Comparison of ENCODE assay signal across 10 mouse cellular contexts in genomic region chr10:9650050-9650825, GRCm38 (mm10). TPM values are rescaled to one million over a fixed set of nuclear protein-coding genes. Genes with fewer than 3 reads are reported as not detected.
DNase-seq lines count a peak whose midpoint lies in the region; ATAC-seq and TF ChIP-seq lines count a peak whose summit lies in the region.
"Had no signal": no experiment of that assay in that cellular context is flagged by ENCODE, and none has a peak within 500 bp of the region (broad histone marks: within the 10 kb centered on the region; RNA-seq: fewer than 3 reads in every experiment).

No protein-coding gene starts in this region.

- no peaks in the 10 kb centered on the region for H3K36me3 ChIP-seq in hindbrain, embryonic 16.5 days (ENCODE audit: control insufficient read depth, insufficient read depth, low read length)
- no peaks in the 10 kb centered on the region for H3K36me3 ChIP-seq in hindbrain, embryonic 14.5 days (replicated peaks; ENCODE audit: control insufficient read depth, insufficient read depth)
- no peaks in the 10 kb centered on the region for H3K36me3 ChIP-seq in midbrain, embryonic 13.5 days
- no peaks in the 10 kb centered on the region for H3K36me3 ChIP-seq in midbrain, postnatal 0 days (ENCODE audit: insufficient read depth, low read length)
- H3K36me3 ChIP-seq in forebrain, embryonic 13.5 days (ENCODE audit: poor library complexity, severe bottlenecking), result no peaks in the 10 kb centered on the region

- H3K9ac ChIP-seq in hindbrain, embryonic 16.5 days (ENCODE audit: low read depth, low read length), result no peak overlapping the region
- H3K9ac ChIP-seq in hindbrain, embryonic 14.5 days, result no peak overlapping the region
- no peak overlapping the region for H3K9ac ChIP-seq in midbrain, embryonic 13.5 days (replicated peaks)
- H3K9ac ChIP-seq in midbrain, postnatal 0 days (replicated peaks; ENCODE audit: low read length, poor library complexity, severe bottlenecking), result no peak overlapping the region
- H3K9ac ChIP-seq in forebrain, embryonic 13.5 days, result no peak overlapping the region

- ATAC-seq in hindbrain, embryonic 16.5 days, result peak; percentile 52; the same call in 1 of the 2 replicates
- ATAC-seq in hindbrain, embryonic 14.5 days (ENCODE audit: low FRiP score), result no peak
- peak; percentile 71 for ATAC-seq in midbrain, embryonic 13.5 days
- ATAC-seq in midbrain, postnatal 0 days (ENCODE audit: low FRiP score), result no peak
- peak; percentile 81 for ATAC-seq in forebrain, embryonic 13.5 days
- ATAC-seq in monocyte, adult 5-6 weeks (replicated peaks; ENCODE audit: insufficient number of reproducible peaks, low FRiP score, low TSS enrichment, poor library complexity, severe bottlenecking), result no peak

- H3K4me2 ChIP-seq in hindbrain, embryonic 16.5 days (ENCODE audit: low read length), result no peak overlapping the region
- H3K4me2 ChIP-seq in hindbrain, embryonic 14.5 days (replicated peaks), result no peak overlapping the region
- no peak overlapping the region for H3K4me2 ChIP-seq in midbrain, embryonic 13.5 days (replicated peaks)
- no peak overlapping the region for H3K4me2 ChIP-seq in midbrain, postnatal 0 days (ENCODE audit: low read depth, low read length, poor library complexity, severe bottlenecking)
- H3K4me2 ChIP-seq in forebrain, embryonic 13.5 days, result no peak overlapping the region

- H3K4me3 ChIP-seq in hindbrain, embryonic 16.5 days (ENCODE audit: low read length), result no peak overlapping the region
- H3K4me3 ChIP-seq in hindbrain, embryonic 14.5 days (replicated peaks; ENCODE audit: low read length), result no peak overlapping the region
- H3K4me3 ChIP-seq in midbrain, embryonic 13.5 days (replicated peaks), result no peak overlapping the region
- H3K4me3 ChIP-seq in midbrain, postnatal 0 days (ENCODE audit: low read depth, low read length), result no peak overlapping the region
- H3K4me3 ChIP-seq in forebrain, embryonic 13.5 days, result no peak overlapping the region

- WGBS in hindbrain, embryonic 16.5 days, result 38% methylated on average over 6 of the region's 6 CpGs
- 43% methylated on average over 6 of the region's 6 CpGs for whole genome bisulfite sequencing in hindbrain, embryonic 14.5 days
- 44% methylated on average over 6 of the region's 6 CpGs for WGBS in midbrain, embryonic 13.5 days
- WGBS in midbrain, postnatal 0 days, result 38% methylated on average over 6 of the region's 6 CpGs
- 29% methylated on average over 6 of the region's 6 CpGs for WGBS in forebrain, embryonic 13.5 days

- H3K27ac ChIP-seq in hindbrain, embryonic 16.5 days (ENCODE audit: low read depth, low read length), result no peak overlapping the region
- H3K27ac ChIP-seq in hindbrain, embryonic 14.5 days, result no peak overlapping the region
- H3K27ac ChIP-seq in midbrain, embryonic 13.5 days, result peak overlapping the region; percentile 31; the same call in 1 of the 2 replicates
- H3K27ac ChIP-seq in midbrain, postnatal 0 days (ENCODE audit: low read depth, low read length), result no peak overlapping the region
- no peak overlapping the region for H3K27ac ChIP-seq in forebrain, embryonic 13.5 days
- H3K27ac ChIP-seq: kidney, postnatal 0 days had no signal

- no peaks in the 10 kb centered on the region for H3K27me3 ChIP-seq in hindbrain, embryonic 16.5 days (replicated peaks; ENCODE audit: control insufficient read depth, insufficient read depth, low read length)
- no peaks in the 10 kb centered on the region for H3K27me3 ChIP-seq in hindbrain, embryonic 14.5 days (ENCODE audit: control insufficient read depth, insufficient read depth, low read length)
- no peaks in the 10 kb centered on the region for H3K27me3 ChIP-seq in midbrain, embryonic 13.5 days
- H3K27me3 ChIP-seq in midbrain, postnatal 0 days (ENCODE audit: insufficient read depth, low read length), result no peaks in the 10 kb centered on the region
- H3K27me3 ChIP-seq in forebrain, embryonic 13.5 days, result no peaks in the 10 kb centered on the region

- TF ChIP-seq CTCF in midbrain, postnatal 0 days (IDR thresholded peaks at IDR 0.05), result no peak

- no peaks in the 10 kb centered on the region for H3K9me3 ChIP-seq in hindbrain, embryonic 16.5 days (ENCODE audit: control insufficient read depth, low read length)
- no peaks in the 10 kb centered on the region for H3K9me3 ChIP-seq in hindbrain, embryonic 14.5 days (ENCODE audit: control insufficient read depth, low read length)
- H3K9me3 ChIP-seq in midbrain, embryonic 13.5 days, result no peaks in the 10 kb centered on the region
- H3K9me3 ChIP-seq in midbrain, postnatal 0 days (ENCODE audit: low read length), result no peaks in the 10 kb centered on the region
- H3K9me3 ChIP-seq in forebrain, embryonic 13.5 days (replicated peaks), result no peaks in the 10 kb centered on the region

- H3K4me1 ChIP-seq in hindbrain, embryonic 16.5 days (ENCODE audit: control insufficient read depth, insufficient read depth, low read depth, low read length), result peaks cover 6% of the 10 kb centered on the region
- peaks cover 8% of the 10 kb centered on the region for H3K4me1 ChIP-seq in hindbrain, embryonic 14.5 days (replicated peaks; ENCODE audit: control insufficient read depth, insufficient read depth, low read length)
- peaks cover 23% of the 10 kb centered on the region for H3K4me1 ChIP-seq in midbrain, embryonic 13.5 days (replicated peaks)
- peaks cover 3% of the 10 kb centered on the region for H3K4me1 ChIP-seq in midbrain, postnatal 0 days (ENCODE audit: insufficient read depth, low read length)
- peaks cover 23% of the 10 kb centered on the region for H3K4me1 ChIP-seq in forebrain, embryonic 13.5 days

- DNase-seq in hindbrain, embryonic 14.5 days (ENCODE audit: low spot score), result no peak
- no peak for DNase-seq in midbrain, postnatal 0 days (ENCODE audit: low spot score)
- DNase-seq in retina, embryonic 14.5 days (ENCODE audit: low spot score), result peak; percentile 64
- DNase-seq in thymus, postnatal 4 days, result no peak
- DNase-seq: lung, adult 18-20 months had no signal

RNA-seq across cellular contexts. Expression of gene Samd5, which starts 24.8 kb away (rescaled TPM):
- 3.9 and 4.4 TPM in 2 replicates for polyA plus RNA-seq in hindbrain, embryonic 16.5 days (2015; fragmentation: Nextera tagmentation; extraction: Ambion mirVana)
- polyA plus RNA-seq in hindbrain, embryonic 14.5 days (2014; fragmentation: Nextera tagmentation; extraction: Ambion mirVana), result 5.8 and 6.6 TPM in 2 replicates
- polyA plus RNA-seq in midbrain, embryonic 13.5 days (2015; fragmentation: Nextera tagmentation; extraction: Ambion mirVana), result 8.7 and 9.4 TPM in 2 replicates
- 11.0 and 16.7 TPM in 2 replicates for total RNA-seq in midbrain, postnatal 0 days (2014; rRNA removed)
- 4.6 and 5.7 TPM in 2 replicates for polyA plus RNA-seq in midbrain, postnatal 0 days (2015; fragmentation: Nextera tagmentation; extraction: Ambion mirVana)
- polyA plus RNA-seq in forebrain, embryonic 13.5 days (2015; fragmentation: Nextera tagmentation; extraction: Ambion mirVana), result 3.7 and 3.9 TPM in 2 replicates
- not detected in 3 replicates for total RNA-seq in monocyte, adult 5-6 weeks (2017)

Comparison
In these comparisons a context has a peak if more than half of its experiments do, and no peak if none do; other contexts are left out.
1. ATAC-seq: peak in hindbrain, embryonic 16.5 days (single experiment), midbrain, embryonic 13.5 days (single experiment) and forebrain, embryonic 13.5 days (single experiment); none in hindbrain, embryonic 14.5 days (single experiment), midbrain, postnatal 0 days (single experiment) and monocyte, adult 5-6 weeks (single experiment).